Mouse (Mus musculus): ENCODE measurements around the gene L3mbtl2.

DNA sequence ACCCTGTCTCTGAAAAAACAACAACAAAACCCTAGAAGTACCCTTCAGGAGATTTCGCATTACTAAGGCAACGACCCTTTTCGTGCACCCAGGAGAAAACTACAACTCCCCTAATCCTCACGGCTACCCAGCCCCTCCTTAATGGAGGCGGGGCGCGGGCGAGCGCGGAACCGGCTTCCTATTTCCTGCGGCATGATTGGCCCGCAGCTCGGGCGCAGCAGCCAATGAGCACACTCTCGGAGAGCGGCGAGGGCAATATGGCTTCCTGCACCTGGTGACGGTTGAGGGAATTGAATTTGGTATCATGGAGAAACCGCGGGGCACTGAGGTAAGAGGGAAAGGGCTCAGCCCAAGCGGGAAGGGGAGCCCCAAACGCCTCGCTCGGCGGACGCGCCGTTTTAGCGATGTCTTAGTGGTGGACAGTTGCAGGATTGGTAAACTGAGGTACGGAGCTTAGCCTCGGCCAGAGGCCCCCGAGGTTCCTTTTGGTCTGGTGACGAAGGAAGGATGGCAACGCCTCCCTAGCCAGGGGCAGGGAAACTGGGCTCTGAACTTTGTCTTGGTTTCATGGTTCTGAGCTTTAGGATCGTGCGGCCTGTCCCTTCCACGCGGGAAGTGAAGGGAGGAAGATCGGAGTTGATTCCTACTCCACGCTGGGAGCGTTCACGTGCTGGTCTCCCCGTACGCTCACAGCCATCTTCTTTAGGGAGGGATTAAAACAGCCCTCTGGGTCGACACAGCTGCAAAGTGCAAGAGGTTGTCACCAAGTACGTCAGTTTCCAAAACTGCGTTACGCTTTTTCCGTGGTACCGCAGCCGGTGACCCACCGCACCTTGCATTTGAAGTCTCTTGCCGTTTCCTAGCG is at the start of gene L3mbtl2:
- no peak for TF ChIP-seq CTCF (IDR thresholded peaks at IDR 0.05; ENCODE audit: extremely low read depth, insufficient read depth, low read length)
- peak; percentile 70; the same call in 1 of the 2 replicates for TF ChIP-seq POLR2A (IDR thresholded peaks at IDR 0.05; ENCODE audit: extremely low read depth, insufficient read depth, low read length)
